Mouse (Mus musculus): ENCODE results near the gene Snx29.

DNA sequence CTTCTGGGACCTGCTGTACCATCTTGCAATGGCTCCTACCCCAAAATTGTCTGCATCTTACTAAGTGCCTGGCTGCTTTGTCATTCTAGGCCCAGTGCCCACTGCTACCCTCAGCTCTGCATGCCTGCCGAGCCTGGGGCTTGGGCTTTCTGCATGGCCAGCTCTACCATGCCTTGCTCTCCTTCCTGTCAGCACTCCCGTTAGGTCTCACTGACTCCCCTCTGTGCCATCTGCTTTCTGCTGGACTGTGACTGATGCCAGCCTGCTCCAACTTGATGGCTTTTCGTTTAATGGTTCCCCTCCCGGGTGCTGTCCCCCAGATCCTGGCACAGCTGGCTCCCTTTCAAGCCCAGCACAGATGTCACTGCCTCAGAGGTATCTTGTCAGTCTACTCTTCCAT, 150.1 kb downstream of the Snx29 start:
- TF ChIP-seq EP300 (IDR thresholded peaks at IDR 0.05; ENCODE audit: low read length): no peak
- no peak for TF ChIP-seq CTCF (conservative IDR thresholded peaks at IDR 0.05 in 1 of 2, IDR thresholded peaks at IDR 0.05 in 1 of 2; ENCODE audit: low read depth in 2 of 2, low read length in 2 of 2)
- TF ChIP-seq POLR2A (IDR thresholded peaks at IDR 0.05; ENCODE audit: low read depth, low read length): no peak
- TF ChIP-seq RCOR1 (conservative IDR thresholded peaks at IDR 0.05; ENCODE audit: low read depth, low read length): no peak
- TF ChIP-seq MEF2A (IDR thresholded peaks at IDR 0.05; ENCODE audit: borderline replicate concordance, low read depth, low read length): no peak
- no peak for TF ChIP-seq CHD2 (IDR thresholded peaks at IDR 0.05; ENCODE audit: low read length)
- TF ChIP-seq GABPA (IDR thresholded peaks at IDR 0.05; ENCODE audit: insufficient replicate concordance, low read depth, low read length): no peak
- no peak for TF ChIP-seq E2F4 (IDR thresholded peaks at IDR 0.05; ENCODE audit: insufficient replicate concordance, low read depth, low read length)
- TF ChIP-seq MAZ (IDR thresholded peaks at IDR 0.05; ENCODE audit: low read depth, low read length): no peak
- TF ChIP-seq PAX5 (IDR thresholded peaks at IDR 0.05; ENCODE audit: low read length): no peak
- no peak for TF ChIP-seq BHLHE40 (IDR thresholded peaks at IDR 0.05; ENCODE audit: low read depth, low read length)
- TF ChIP-seq RAD21 (IDR thresholded peaks at IDR 0.05; ENCODE audit: low read depth, low read length): no peak
- no peak for TF ChIP-seq MAX (IDR thresholded peaks at IDR 0.05; ENCODE audit: low read length)
- TF ChIP-seq ZMIZ1 (IDR thresholded peaks at IDR 0.05; ENCODE audit: low read depth, low read length): no peak

Data from CH12.LX (cell line).